Mouse (Mus musculus) cerebellum, adult 2 months (tissue): Measurements from ENCODE around the gene Mllt3.

ENCODE experiments used
- CTCF ChIP-seq: fragments of 200-500 bp; IDR thresholded peaks from 2 replicates; pipeline ENCODE4 v1.5.1; 2011; ENCODE audit warnings: low read depth, mild to moderate bottlenecking, control low read depth, low read length, moderate library complexity, borderline replicate concordance; ENCODE audit not compliant: insufficient read depth
- POLR2A ChIP-seq: fragments of 200-500 bp; IDR thresholded peaks from 2 replicates; pipeline ENCODE4 v1.6.1; 2011; ENCODE audit warnings: low read length, control low read depth, borderline replicate concordance; ENCODE audit not compliant: insufficient read depth

DNA sequence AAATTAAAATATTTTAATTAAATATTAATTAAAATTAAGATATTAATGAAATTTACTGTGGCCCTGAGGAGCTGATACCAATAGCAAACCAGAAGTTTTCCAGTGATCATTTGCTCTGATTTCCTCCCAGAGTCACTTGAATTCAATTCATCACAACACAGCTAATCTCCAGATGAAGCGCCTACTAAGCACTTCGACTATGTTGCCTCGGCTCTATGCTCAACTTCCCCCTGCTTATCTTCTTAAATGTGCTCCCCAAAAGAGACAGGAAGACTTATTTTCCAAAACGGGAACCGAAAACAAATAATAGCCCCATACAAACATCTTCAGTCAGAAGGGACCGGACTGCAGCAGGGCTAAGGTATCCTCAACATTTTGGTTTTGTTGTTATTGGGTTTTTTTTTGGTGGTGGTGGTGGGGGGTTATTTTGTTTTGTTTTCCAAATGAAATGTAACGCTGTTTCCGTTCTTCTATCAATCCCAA is 90.2 kb downstream of the Mllt3 start:
- TF ChIP-seq CTCF, result no peak
- no peak for TF ChIP-seq POLR2A
